Mouse (Mus musculus) cortical plate, adult 2 months (tissue): ENCODE measurements around the gene Hoxc9.

Source experiments
- CTCF ChIP-seq: fragments of 200-500 bp; IDR thresholded peaks from 2 replicates; pipeline ENCODE4 v1.5.1; 2011; ENCODE audit warnings: mild to moderate bottlenecking, control low read depth, low read length; ENCODE audit not compliant: insufficient read depth; ENCODE audit errors: extremely low read depth
- POLR2A ChIP-seq: fragments of 200-500 bp; IDR thresholded peaks from 2 replicates; pipeline ENCODE4 v1.6.1; 2011; ENCODE audit warnings: mild to moderate bottlenecking, low read length, control low read depth; ENCODE audit not compliant: insufficient read depth; ENCODE audit errors: extremely low read depth

DNA sequence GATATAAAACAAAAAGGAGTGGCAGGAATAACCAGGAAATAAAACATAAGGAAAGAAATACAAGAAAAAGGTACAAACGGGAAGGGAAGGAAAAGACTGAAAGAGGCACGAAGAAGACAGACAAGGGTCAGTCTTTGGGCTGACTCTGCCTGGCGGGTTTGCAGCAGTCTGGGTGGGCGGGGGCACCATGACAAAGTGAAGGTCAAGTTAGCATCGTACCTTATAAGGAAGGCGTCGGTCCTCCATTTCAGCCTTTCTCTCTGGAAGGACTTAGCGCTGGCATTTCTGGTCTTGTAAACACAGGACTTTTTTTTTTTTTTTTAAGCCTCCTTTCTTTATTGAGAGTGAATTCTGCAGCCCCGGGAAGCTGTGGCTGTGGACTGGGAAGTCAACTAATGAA is 29.0 kb upstream of the Hoxc9 start:
- TF ChIP-seq CTCF (no peak), POLR2A (no peak)
